Mouse (Mus musculus): ENCODE results near the gene Cldn9.

Cldn9 gene

GRCm38 (mm10) chr17:23644613-23645495, 39.0 kb downstream of the Cldn9 start, which contains the start of gene Mmp25:
Mmp25 (minus strand) TSS chr17:23645277.
- DNase-seq, result no peak

All from thymus, postnatal 25 days (tissue).